Mouse (Mus musculus) erythroblast, embryonic 14.5 days (primary cell): Measurements from ENCODE around the gene Ccr6.

Experiments
- GATA1 ChIP-seq: IDR thresholded peaks from 2 replicates; pipeline ENCODE4 v1.6.1; 2012; ENCODE audit warnings: low read length, inconsistent platforms, mixed read lengths
- TAL1 ChIP-seq: IDR thresholded peaks from 3 replicates; pipeline ENCODE4 v1.6.1; 2012; ENCODE audit warnings: low read length, inconsistent platforms, mixed read lengths

DNA sequence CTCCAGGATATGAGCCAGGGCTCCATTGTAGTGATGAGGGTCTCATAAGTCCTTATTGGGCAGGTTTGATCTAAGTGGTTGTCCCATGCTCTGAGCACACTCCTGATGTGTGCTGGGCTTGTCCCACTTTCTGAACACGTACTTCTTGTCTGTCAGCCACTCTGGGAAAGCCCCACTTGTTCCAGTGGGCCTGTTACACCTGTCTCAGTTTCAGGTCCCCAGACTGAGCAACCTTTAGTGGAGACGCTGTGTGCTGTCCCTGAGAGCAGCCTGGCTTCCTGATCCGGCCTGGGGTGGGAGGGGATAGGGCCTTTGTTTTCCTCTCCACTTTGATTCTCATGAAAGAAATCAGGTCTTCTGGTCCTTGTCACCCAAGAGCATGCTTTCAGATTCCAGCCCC, 25.7 kb upstream of the Ccr6 start:
- TF ChIP-seq TAL1 (no peak), GATA1 (no peak)
